Mouse (Mus musculus): Measurements from ENCODE around the gene Acot6. TPM values are rescaled to one million over a fixed set of nuclear protein-coding genes. Genes with fewer than 3 reads are reported as not detected.

Acot6 gene
- polyA plus RNA-seq, 1 experiment from 2014 or later = 0.63 TPM

DNA sequence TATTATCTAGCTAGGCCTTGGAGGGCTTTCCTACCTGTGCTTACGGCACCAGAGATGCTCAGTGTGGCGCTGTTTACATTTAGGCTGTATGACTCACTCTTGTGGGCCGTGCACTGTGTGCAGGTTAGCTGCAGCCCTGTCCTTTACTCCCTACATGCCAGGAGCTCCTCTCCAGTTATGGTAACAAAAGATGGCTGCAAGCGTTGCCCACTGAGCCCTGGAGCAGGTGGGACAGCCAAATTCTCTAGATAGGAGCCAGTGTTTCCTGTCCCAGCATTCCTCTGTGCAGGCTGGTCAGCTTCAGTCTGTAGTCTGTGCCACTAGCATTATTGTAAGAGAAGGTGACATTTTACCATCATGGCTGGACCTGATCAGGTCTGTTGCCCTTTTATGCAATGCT lies 40.8 kb downstream of the Acot6 start:
- Histone ChIP-seq H3K4me2 (no peak overlapping the region), H3K9ac (no peak overlapping the region), H3K36me3 (peaks cover 36% of the 10 kb centered on the region), H3K4me1 (replicated peaks) (no peaks in the 10 kb centered on the region), H3K27me3 (no peaks in the 10 kb centered on the region), H3K27ac (replicated peaks) (no peak overlapping the region), H3K4me3 (no peak overlapping the region), H3K9me3 (no peaks in the 10 kb centered on the region)
- WGBS = 93% methylated on average over 4 of the region's 4 CpGs
- no peak for ATAC-seq (ENCODE audit: low read depth)

- Histone ChIP-seq H3K4me3 (no peak overlapping the region), H3K36me3 (peaks cover 27% of the 10 kb centered on the region), H3K9me3 (no peaks in the 10 kb centered on the region), H3K27ac (replicated peaks) (no peak overlapping the region), H3K4me2 (no peak overlapping the region), H3K9ac (no peak overlapping the region), H3K4me1 (replicated peaks) (peaks cover under 1% of the 10 kb centered on the region; the same call in 1 of the 2 replicates), H3K27me3 (no peaks in the 10 kb centered on the region)
- WGBS = 42% methylated on average over 14 of the region's 14 CpGs
- ATAC-seq (ENCODE audit: low read depth) = no peak
Observed at GRCm38 (mm10) chr12:84142281-84143050, 42.0 kb downstream of the Acot6 start.

DNA sequence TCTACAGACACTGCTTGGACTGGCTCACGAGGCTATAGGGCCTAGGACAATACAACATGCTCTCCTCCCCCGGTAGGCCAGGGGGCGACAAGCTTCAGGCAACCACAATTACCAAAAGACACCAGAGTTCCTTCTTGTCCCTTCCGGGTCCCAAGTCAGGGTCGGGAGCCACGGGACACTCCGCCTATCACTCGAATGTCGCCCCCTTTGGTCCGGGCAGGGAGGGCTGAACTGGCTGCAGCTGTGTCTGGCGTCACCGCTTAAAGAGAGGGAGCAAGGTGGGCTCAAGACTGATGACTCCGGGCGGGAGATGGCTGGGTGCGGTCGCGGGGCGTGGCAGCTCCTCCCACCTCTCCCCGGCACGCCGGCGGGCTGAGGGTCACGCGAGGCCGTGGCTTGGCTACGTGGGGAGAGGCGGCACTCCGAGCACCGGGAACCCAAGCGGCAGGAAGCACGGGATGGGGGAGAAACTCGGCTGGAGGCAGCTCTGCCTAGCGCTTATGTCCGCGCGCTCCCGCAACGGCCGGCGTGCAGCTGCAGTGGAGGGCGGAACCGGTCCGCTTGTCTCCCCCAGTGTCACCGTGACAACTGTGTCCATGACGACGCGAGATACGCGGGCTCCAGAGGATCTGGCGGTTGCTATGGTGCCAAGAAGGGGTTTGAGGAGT lies 47.6 kb downstream of the Acot6 start, which contains the start of gene Pnma1:
Pnma1 (minus strand) TSS at position 536 of the 668 bp plus-strand sequence.
- Histone ChIP-seq H3K27me3 (no peaks in the 10 kb centered on the region), H3K4me3 (peak within 1 kb of the TSS; percentile 67), H3K9me3 (no peaks in the 10 kb centered on the region), H3K27ac (replicated peaks) (peak within 1 kb of the TSS; percentile 79), H3K9ac (peak within 1 kb of the TSS; percentile 81), H3K4me2 (peak within 1 kb of the TSS; percentile 93), H3K4me1 (replicated peaks) (peaks cover 28% of the 10 kb centered on the region), H3K36me3 (peaks cover 22% of the 10 kb centered on the region)
- peak; percentile 95 for ATAC-seq (ENCODE audit: low read depth)
- WGBS = under 1% methylated on average over 50 of the region's 50 CpGs

DNA sequence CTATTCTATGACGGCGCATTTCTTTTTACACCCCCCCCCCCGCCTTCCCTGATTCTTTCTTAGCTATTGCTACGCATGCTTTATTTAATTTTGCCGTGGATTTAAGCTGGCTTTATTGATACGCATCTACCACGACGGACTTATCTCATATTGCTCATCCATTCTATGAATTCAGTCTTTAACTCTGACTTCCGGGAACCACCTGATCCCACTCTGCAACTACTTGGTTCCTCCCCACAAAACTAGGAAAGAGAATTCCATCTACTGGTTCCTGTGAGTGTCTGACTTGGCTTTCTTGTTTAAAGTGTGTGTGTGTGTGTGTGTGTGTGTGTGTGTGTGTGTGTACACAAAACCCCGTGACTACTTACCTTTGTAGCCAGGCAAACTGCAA lies 48.2 kb downstream of the Acot6 start:
- no peaks in the 10 kb centered on the region for H3K27me3 ChIP-seq
- H3K4me3 ChIP-seq = peak overlapping the region; percentile 67
- ATAC-seq (ENCODE audit: low read depth) = peak; percentile 2; the same call in 1 of the 2 replicates
- H3K36me3 ChIP-seq = peaks cover 27% of the 10 kb centered on the region
- peaks cover 28% of the 10 kb centered on the region for H3K4me1 ChIP-seq (replicated peaks)
- H3K4me2 ChIP-seq = peak overlapping the region; percentile 93
- 5% methylated on average over 10 of the region's 10 CpGs for WGBS
- peak overlapping the region; percentile 79 for H3K27ac ChIP-seq (replicated peaks)
- H3K9me3 ChIP-seq = no peaks in the 10 kb centered on the region
- H3K9ac ChIP-seq = peak overlapping the region; percentile 81

- H3K4me2 ChIP-seq = no peak overlapping the region
- peak overlapping the region; percentile 52; the same call in 1 of the 2 replicates for H3K9ac ChIP-seq
- no peak overlapping the region for H3K27ac ChIP-seq (replicated peaks)
- peaks cover 32% of the 10 kb centered on the region; the same call in 1 of the 2 replicates for H3K36me3 ChIP-seq
- H3K4me1 ChIP-seq (replicated peaks) = peaks cover 28% of the 10 kb centered on the region
- 46% methylated on average over 15 of the region's 15 CpGs for WGBS
- H3K4me3 ChIP-seq = no peak overlapping the region
- H3K9me3 ChIP-seq = no peaks in the 10 kb centered on the region
- ATAC-seq (ENCODE audit: low read depth) = no peak
- no peaks in the 10 kb centered on the region for H3K27me3 ChIP-seq
Observed at GRCm38 (mm10) chr12:84149971-84150370, 49.5 kb downstream of the Acot6 start.

- ATAC-seq (ENCODE audit: low read depth) = no peak
- Histone ChIP-seq H3K4me1 (replicated peaks) (peaks cover 28% of the 10 kb centered on the region), H3K36me3 (peaks cover 40% of the 10 kb centered on the region), H3K27ac (replicated peaks) (no peak overlapping the region), H3K9ac (no peak overlapping the region), H3K9me3 (no peaks in the 10 kb centered on the region), H3K4me3 (no peak overlapping the region), H3K27me3 (no peaks in the 10 kb centered on the region), H3K4me2 (no peak overlapping the region)
- 70% methylated on average over 6 of the region's 6 CpGs for WGBS
Observed at GRCm38 (mm10) chr12:84150976-84151375, 50.5 kb downstream of the Acot6 start.

- Histone ChIP-seq H3K4me3 (no peak overlapping the region), H3K9me3 (no peaks in the 10 kb centered on the region), H3K4me1 (replicated peaks) (peaks cover 28% of the 10 kb centered on the region), H3K36me3 (peaks cover 49% of the 10 kb centered on the region), H3K27me3 (no peaks in the 10 kb centered on the region), H3K27ac (replicated peaks) (no peak overlapping the region), H3K9ac (no peak overlapping the region), H3K4me2 (no peak overlapping the region)
- 90% methylated on average over 10 of the region's 10 CpGs for WGBS
- no peak for ATAC-seq (ENCODE audit: low read depth)
Observed at GRCm38 (mm10) chr12:84151911-84152310, 51.5 kb downstream of the Acot6 start.

GRCm38 (mm10) chr12:84152352-84153190 lies 52.1 kb downstream of the Acot6 start:
- no peak for ATAC-seq (ENCODE audit: low read depth)
- Histone ChIP-seq H3K9me3 (no peaks in the 10 kb centered on the region), H3K4me3 (no peak overlapping the region), H3K4me1 (replicated peaks) (peaks cover 26% of the 10 kb centered on the region), H3K9ac (no peak overlapping the region), H3K4me2 (no peak overlapping the region), H3K27ac (replicated peaks) (no peak overlapping the region), H3K36me3 (peaks cover 49% of the 10 kb centered on the region), H3K27me3 (no peaks in the 10 kb centered on the region)
- 66% methylated on average over 32 of the region's 32 CpGs for WGBS

DNA sequence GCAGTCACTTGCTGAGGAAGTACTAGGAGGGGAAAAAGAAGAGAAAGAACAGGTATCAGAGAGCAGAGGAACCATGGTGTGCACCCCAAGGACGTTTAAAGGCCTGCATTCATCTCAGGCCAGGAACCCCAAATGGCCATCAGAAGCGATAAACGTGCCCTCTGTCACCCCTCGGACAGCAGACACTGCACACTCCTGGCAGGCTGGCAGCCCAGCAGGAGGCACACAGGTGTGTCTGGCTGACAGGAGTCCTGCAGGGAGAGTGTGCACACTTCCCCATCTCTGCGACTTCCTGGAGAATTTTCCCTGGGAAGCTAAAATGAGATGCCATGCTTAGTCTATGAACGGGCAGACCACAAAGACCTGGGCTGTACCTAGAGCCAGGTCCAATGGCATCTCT lies 53.0 kb downstream of the Acot6 start:
- H3K36me3 ChIP-seq = peaks cover 58% of the 10 kb centered on the region
- H3K9me3 ChIP-seq = no peaks in the 10 kb centered on the region
- no peak overlapping the region for H3K4me2 ChIP-seq
- H3K27me3 ChIP-seq = no peaks in the 10 kb centered on the region
- no peak overlapping the region for H3K4me3 ChIP-seq
- no peak overlapping the region for H3K27ac ChIP-seq (replicated peaks)
- WGBS = 84% methylated on average over 6 of the region's 6 CpGs
- peaks cover 18% of the 10 kb centered on the region for H3K4me1 ChIP-seq (replicated peaks)
- ATAC-seq (ENCODE audit: low read depth) = no peak
- H3K9ac ChIP-seq = no peak overlapping the region

- H3K4me2 ChIP-seq = no peak overlapping the region
- H3K36me3 ChIP-seq = peaks cover 73% of the 10 kb centered on the region
- WGBS = 70% methylated on average over 11 of the region's 11 CpGs
Observed at GRCm38 (mm10) chr12:84154786-84155522, 54.5 kb downstream of the Acot6 start.

GRCm38 (mm10) chr12:84155523-84155871 lies 55.0 kb downstream of the Acot6 start:
- Histone ChIP-seq H3K9ac (no peak overlapping the region), H3K4me3 (no peak overlapping the region), H3K27me3 (no peaks in the 10 kb centered on the region), H3K27ac (replicated peaks) (no peak overlapping the region), H3K9me3 (no peaks in the 10 kb centered on the region), H3K4me2 (no peak overlapping the region), H3K4me1 (replicated peaks) (no peaks in the 10 kb centered on the region; the same call in 1 of the 2 replicates), H3K36me3 (peaks cover 79% of the 10 kb centered on the region)
- WGBS = 84% methylated on average over 2 of the region's 2 CpGs
- ATAC-seq (ENCODE audit: low read depth) = no peak

More at GRCm38 (mm10) chr12:84154786-84155522, 54.5 kb downstream of the Acot6 start:
- peaks cover 5% of the 10 kb centered on the region; the same call in 1 of the 2 replicates for H3K4me1 ChIP-seq (replicated peaks)
- H3K27me3 ChIP-seq = no peaks in the 10 kb centered on the region
- no peak overlapping the region for H3K27ac ChIP-seq (replicated peaks)
- H3K4me3 ChIP-seq = no peak overlapping the region
- no peak overlapping the region for H3K9ac ChIP-seq
- ATAC-seq (ENCODE audit: low read depth) = no peak
- no peaks in the 10 kb centered on the region for H3K9me3 ChIP-seq
